Mouse (Mus musculus): ENCODE results near the gene Avil. TPM values are rescaled to one million over a fixed set of nuclear protein-coding genes. Genes with fewer than 3 reads are reported as not detected.
A peak's percentile ranks its signal among the peaks of the same experiment; 100 is the strongest.

Avil gene
- polyA plus RNA-seq (2014; fragmentation: Nextera tagmentation; extraction: Ambion mirVana), result 0.29 and 0.58 TPM in 2 replicates

DNA sequence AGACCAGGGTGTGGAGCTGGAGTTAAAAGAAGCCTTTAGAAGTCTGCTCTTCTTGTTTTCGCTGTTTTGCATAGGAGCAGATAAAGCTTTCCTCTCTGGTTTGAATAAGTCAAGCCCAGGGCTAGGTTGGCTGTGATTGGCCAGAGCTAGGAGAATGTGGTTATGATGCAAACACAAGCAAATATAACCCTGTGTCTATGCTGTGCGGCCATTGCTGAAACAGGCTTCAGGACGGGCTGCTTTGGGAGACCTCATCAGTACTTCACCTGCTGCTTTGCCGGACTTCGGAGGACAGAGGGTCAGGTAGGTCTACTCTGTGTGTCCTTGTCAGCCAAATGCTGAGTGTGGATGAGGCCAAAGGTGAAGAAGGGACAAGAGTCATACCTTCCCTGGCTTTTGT lies at the start of gene Avil:
Avil (plus strand) TSS at position 181 of the 400 bp plus-strand sequence.
- no peak for ATAC-seq (ENCODE audit: insufficient number of reproducible peaks, insufficient read depth, low FRiP score, low read depth)
- Histone ChIP-seq H3K4me1 (ENCODE audit: control insufficient read depth, insufficient read depth, low read length) (0 out of 2 replicates have a peak, but pooled peaks cover 3% of the 10 kb centered on the region), H3K4me3 (ENCODE audit: low read depth, low read length) (no peak within 1 kb of the TSS), H3K9me3 (ENCODE audit: control insufficient read depth, low read depth, low read length) (no peaks in the 10 kb centered on the region), H3K4me2 (replicated peaks; ENCODE audit: low read depth, low read length) (no peak within 1 kb of the TSS), H3K36me3 (ENCODE audit: control insufficient read depth, insufficient read depth, low read length) (peaks cover 29% of the 10 kb centered on the region), H3K9ac (replicated peaks; ENCODE audit: low read depth, low read length) (no peak within 1 kb of the TSS), H3K27ac (ENCODE audit: low read length) (no peak within 1 kb of the TSS), H3K27me3 (ENCODE audit: control insufficient read depth, insufficient read depth, low read length) (no peaks in the 10 kb centered on the region)
- WGBS, result 89% methylated on average over 5 of the region's 5 CpGs

DNA sequence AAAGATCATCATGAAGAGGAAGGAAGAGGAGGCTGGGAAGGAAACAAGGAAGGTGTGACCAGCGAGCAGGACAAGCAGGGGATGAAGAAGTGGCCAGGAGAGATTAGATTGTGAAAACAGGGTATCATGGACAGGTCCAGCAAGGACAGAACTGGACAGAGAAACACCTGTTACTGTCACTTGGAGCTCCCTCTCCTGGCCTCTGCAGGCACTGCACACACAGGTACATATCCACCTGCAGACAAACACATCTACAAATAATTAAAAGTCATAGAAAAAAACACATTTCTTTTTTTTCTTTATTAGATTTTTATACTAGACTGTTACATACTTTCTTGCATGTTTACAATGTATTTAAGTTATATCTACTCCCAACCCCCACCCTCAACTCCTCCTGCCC lies 48.1 kb upstream of the Avil start:
- ATAC-seq (ENCODE audit: insufficient number of reproducible peaks, insufficient read depth, low FRiP score, low read depth), result no peak
- Histone ChIP-seq H3K4me3 (ENCODE audit: low read depth, low read length) (no peak overlapping the region), H3K4me2 (replicated peaks; ENCODE audit: low read depth, low read length) (no peak overlapping the region), H3K27ac (ENCODE audit: low read length) (no peak overlapping the region), H3K36me3 (ENCODE audit: control insufficient read depth, insufficient read depth, low read length) (no peaks in the 10 kb centered on the region), H3K4me1 (ENCODE audit: control insufficient read depth, insufficient read depth, low read length) (peaks cover 8% of the 10 kb centered on the region), H3K9ac (replicated peaks; ENCODE audit: low read depth, low read length) (no peak overlapping the region), H3K27me3 (ENCODE audit: control insufficient read depth, insufficient read depth, low read length) (no peaks in the 10 kb centered on the region), H3K9me3 (ENCODE audit: control insufficient read depth, low read depth, low read length) (no peaks in the 10 kb centered on the region)
- 96% methylated on average over 1 of the region's 1 CpGs for WGBS

DNA sequence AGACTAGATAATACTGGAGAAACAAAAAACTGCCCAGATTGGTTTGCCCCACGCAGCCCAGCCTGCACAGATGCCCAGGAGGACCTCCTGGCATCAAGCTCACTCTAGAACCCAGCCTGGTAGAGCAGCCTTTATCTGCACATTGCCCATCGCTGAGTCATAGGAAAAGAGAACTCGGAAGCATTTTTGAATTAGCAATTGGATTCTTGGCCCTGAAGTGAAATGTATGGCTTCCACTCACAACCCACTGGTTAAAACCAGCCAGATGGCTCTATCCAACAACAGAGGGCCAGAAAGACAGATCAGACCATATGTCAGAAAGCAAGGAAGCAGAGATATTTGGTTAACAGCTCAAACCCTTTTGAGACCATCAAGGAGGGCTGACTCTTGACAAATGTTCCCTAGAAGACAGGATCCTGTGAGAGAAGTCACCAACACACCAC lies 47.5 kb upstream of the Avil start:
- Histone ChIP-seq H3K4me3 (ENCODE audit: low read depth, low read length) (no peak overlapping the region), H3K27ac (ENCODE audit: low read length) (no peak overlapping the region), H3K4me2 (replicated peaks; ENCODE audit: low read depth, low read length) (no peak overlapping the region), H3K36me3 (ENCODE audit: control insufficient read depth, insufficient read depth, low read length) (no peaks in the 10 kb centered on the region), H3K27me3 (ENCODE audit: control insufficient read depth, insufficient read depth, low read length) (no peaks in the 10 kb centered on the region), H3K4me1 (ENCODE audit: control insufficient read depth, insufficient read depth, low read length) (peaks cover 13% of the 10 kb centered on the region), H3K9me3 (ENCODE audit: control insufficient read depth, low read depth, low read length) (no peaks in the 10 kb centered on the region), H3K9ac (replicated peaks; ENCODE audit: low read depth, low read length) (no peak overlapping the region)
- ATAC-seq (ENCODE audit: insufficient number of reproducible peaks, insufficient read depth, low FRiP score, low read depth), result no peak
- 83% methylated on average over 3 of the region's 3 CpGs for WGBS

DNA sequence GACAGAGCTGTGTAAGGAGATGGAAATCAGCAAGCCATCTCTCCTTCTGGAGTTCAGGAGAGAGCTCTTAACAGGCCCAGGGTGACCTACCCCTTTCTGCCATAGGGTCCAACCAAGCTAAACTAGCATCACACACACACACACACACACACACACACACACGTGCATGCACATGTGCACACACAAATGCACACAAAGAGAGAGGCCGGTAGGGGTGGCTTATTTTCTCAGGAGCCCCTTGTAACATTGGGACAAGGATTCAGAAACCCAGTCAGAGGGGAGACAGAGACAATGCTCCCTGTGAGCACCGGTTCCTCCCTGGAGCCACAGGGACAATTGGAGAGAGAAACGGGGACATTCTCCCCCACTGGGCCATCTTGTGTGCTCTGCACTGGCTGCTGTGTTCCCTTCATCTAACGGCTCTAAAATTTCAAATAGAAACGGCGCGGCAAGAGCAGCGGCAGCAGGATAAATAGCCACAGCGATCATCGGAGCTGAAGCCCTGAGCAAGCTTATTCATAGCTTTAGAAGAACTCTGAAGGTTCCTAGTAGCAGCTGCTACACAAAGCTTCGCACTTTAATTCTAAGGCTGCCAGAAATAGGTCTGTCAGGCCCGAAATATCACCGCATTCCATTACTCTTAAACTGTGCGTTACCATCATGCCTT lies 43.7 kb upstream of the Avil start:
- Histone ChIP-seq H3K36me3 (ENCODE audit: control insufficient read depth, insufficient read depth, low read length) (no peaks in the 10 kb centered on the region), H3K9ac (replicated peaks; ENCODE audit: low read depth, low read length) (0 out of 2 replicates have a peak overlapping the region, but pooled peaks have one; percentile 14), H3K27ac (ENCODE audit: low read length) (peak overlapping the region; percentile 78; the same call in 1 of the 2 replicates), H3K4me2 (replicated peaks; ENCODE audit: low read depth, low read length) (peak overlapping the region; percentile 18; the same call in 1 of the 2 replicates), H3K4me3 (ENCODE audit: low read depth, low read length) (no peak overlapping the region), H3K9me3 (ENCODE audit: control insufficient read depth, low read depth, low read length) (no peaks in the 10 kb centered on the region), H3K4me1 (ENCODE audit: control insufficient read depth, insufficient read depth, low read length) (peaks cover 17% of the 10 kb centered on the region), H3K27me3 (ENCODE audit: control insufficient read depth, insufficient read depth, low read length) (no peaks in the 10 kb centered on the region)
- 12% methylated on average over 15 of the region's 15 CpGs for WGBS
- ATAC-seq (ENCODE audit: insufficient number of reproducible peaks, insufficient read depth, low FRiP score, low read depth), result 0 out of 2 replicates have a peak, but pooled peaks have one; percentile 6

DNA sequence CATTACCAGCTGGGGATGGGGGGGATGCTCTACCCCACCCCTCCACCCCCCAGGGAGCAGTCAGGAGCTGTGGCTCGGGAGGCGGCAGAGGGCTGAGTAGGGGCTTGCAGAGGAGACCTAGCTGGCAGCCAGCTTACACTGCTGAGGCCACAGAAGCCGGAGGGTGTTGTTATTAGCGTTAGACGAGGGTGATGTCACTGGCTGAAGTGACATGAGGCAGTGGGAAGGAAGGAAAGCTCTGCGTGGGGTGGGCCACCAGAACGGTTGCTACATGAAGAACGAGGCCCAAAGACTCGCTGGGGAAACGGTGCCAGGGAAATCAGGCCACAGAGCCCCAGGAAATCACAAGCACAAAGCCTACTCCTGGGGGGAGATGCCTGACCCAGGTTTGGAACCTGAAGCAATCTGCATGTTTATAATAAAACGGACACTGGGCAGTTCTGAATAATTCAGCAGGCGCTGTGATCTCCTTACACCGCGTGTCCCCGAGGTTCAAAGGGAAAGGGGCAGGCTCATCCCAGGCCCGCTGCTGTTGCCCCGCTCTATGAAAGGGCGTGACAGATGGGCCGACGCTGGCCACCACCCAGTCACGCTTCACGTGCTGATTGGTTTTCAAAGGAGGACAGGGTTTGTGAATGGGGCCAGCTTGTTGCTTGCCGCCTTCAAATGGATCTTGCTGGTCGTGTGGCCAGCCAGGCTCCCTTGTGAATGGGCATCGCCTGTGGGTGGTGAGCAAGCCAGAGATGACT lies 43.0 kb upstream of the Avil start:
- no peak overlapping the region for H3K4me3 ChIP-seq (ENCODE audit: low read depth, low read length)
- H3K36me3 ChIP-seq (ENCODE audit: control insufficient read depth, insufficient read depth, low read length), result no peaks in the 10 kb centered on the region
- 0 out of 2 replicates have a peak overlapping the region, but pooled peaks have one; percentile 14 for H3K9ac ChIP-seq (replicated peaks; ENCODE audit: low read depth, low read length)
- ATAC-seq (ENCODE audit: insufficient number of reproducible peaks, insufficient read depth, low FRiP score, low read depth), result peak; percentile 39; the same call in 1 of the 2 replicates
- H3K27ac ChIP-seq (ENCODE audit: low read length), result peak overlapping the region; percentile 78; the same call in 1 of the 2 replicates
- no peaks in the 10 kb centered on the region for H3K27me3 ChIP-seq (ENCODE audit: control insufficient read depth, insufficient read depth, low read length)
- WGBS, result 5% methylated on average over 25 of the region's 25 CpGs
- no peaks in the 10 kb centered on the region for H3K9me3 ChIP-seq (ENCODE audit: control insufficient read depth, low read depth, low read length)
- H3K4me1 ChIP-seq (ENCODE audit: control insufficient read depth, insufficient read depth, low read length), result peaks cover 24% of the 10 kb centered on the region
- H3K4me2 ChIP-seq (replicated peaks; ENCODE audit: low read depth, low read length), result peak overlapping the region; percentile 18

DNA sequence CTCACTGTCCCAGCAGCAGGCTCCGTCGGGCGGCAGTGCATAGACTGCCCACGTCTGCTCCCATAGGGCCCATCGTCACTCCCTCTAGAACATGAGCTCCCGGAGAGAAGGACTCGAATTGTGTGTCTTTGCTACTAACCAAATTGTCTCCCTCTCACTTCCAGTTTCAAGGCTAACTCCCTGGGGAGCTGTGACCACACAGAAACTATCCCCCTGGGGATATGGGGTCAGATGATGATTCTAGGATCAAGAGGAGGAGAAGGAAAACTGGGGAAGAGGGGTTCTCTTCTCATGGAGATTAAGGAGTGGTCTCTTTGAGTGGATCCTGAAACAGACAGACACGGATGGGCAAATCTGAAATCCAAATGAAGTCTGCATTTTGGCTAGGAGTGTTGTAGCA lies 40.0 kb upstream of the Avil start:
- ATAC-seq (ENCODE audit: insufficient number of reproducible peaks, insufficient read depth, low FRiP score, low read depth), result no peak
- peaks cover 25% of the 10 kb centered on the region for H3K4me1 ChIP-seq (ENCODE audit: control insufficient read depth, insufficient read depth, low read length)
- no peak overlapping the region for H3K9ac ChIP-seq (replicated peaks; ENCODE audit: low read depth, low read length)
- no peak overlapping the region for H3K27ac ChIP-seq (ENCODE audit: low read length)
- WGBS, result 76% methylated on average over 8 of the region's 8 CpGs
- no peaks in the 10 kb centered on the region for H3K27me3 ChIP-seq (ENCODE audit: control insufficient read depth, insufficient read depth, low read length)
- no peaks in the 10 kb centered on the region for H3K36me3 ChIP-seq (ENCODE audit: control insufficient read depth, insufficient read depth, low read length)
- H3K9me3 ChIP-seq (ENCODE audit: control insufficient read depth, low read depth, low read length), result no peaks in the 10 kb centered on the region
- no peak overlapping the region for H3K4me3 ChIP-seq (ENCODE audit: low read depth, low read length)
- H3K4me2 ChIP-seq (replicated peaks; ENCODE audit: low read depth, low read length), result no peak overlapping the region

DNA sequence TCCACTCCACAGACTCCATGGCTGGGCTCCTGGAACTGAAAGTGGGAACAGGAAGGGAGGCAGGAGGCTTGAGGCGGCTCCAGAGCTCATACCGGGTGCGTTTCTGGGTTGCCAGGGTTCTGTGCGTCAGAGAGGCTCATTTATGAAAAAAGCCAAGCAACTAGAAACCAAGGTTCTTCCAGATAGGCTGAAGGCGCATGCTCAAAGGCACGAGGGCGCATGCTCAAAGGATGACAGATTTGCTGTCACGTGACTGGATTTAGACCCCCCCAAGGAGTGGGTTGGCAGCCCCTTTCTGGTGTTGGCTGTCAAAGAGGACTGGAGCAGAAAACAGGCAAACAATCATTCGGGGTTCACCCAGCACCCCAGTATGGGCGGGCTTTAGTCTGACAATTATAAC lies 38.8 kb upstream of the Avil start:
- peak; percentile 19; the same call in 1 of the 2 replicates for ATAC-seq (ENCODE audit: insufficient number of reproducible peaks, insufficient read depth, low FRiP score, low read depth)

DNA sequence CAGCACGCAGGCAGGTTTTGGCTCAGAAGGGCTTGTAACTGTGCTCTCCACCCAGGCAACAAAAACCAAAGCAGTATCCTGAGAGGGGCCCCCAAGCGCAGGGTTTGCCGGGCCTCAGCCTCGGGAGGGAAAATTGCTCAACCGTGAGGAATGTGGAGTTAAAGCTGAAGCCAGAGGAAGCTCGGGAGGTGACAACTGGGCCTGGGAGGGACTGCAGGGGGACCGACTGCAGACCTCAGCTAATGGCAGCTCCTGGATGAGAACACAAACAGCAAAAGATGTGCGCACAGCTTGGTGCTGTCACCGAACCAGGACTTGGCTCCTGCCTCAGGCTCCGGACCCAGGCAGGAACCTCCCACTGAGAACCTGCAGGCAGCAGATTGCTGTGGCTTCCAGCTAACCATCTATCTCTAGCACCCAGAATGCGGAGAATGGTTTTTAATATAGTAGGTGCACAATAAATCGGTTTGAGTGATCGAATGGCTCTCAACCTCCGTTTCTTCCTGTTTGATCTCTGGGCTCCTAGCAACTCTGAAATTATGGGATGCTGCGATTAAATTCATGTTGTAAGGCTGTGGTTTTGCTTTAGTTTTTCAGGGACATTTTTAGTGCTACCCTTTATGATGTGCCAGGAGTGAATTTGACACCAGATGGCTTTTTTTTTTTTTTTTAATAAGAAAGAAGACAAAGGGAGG lies 38.1 kb upstream of the Avil start:
- H3K9ac ChIP-seq (replicated peaks; ENCODE audit: low read depth, low read length), result no peak overlapping the region
- H3K4me2 ChIP-seq (replicated peaks; ENCODE audit: low read depth, low read length), result 0 out of 2 replicates have a peak overlapping the region, but pooled peaks have one; percentile 7
- H3K36me3 ChIP-seq (ENCODE audit: control insufficient read depth, insufficient read depth, low read length), result no peaks in the 10 kb centered on the region
- peak overlapping the region; percentile 91 for H3K27ac ChIP-seq (ENCODE audit: low read length)
- no peaks in the 10 kb centered on the region for H3K9me3 ChIP-seq (ENCODE audit: control insufficient read depth, low read depth, low read length)
- no peak overlapping the region for H3K4me3 ChIP-seq (ENCODE audit: low read depth, low read length)
- ATAC-seq (ENCODE audit: insufficient number of reproducible peaks, insufficient read depth, low FRiP score, low read depth), result peak; percentile 28; the same call in 1 of the 2 replicates
- WGBS, result 26% methylated on average over 15 of the region's 15 CpGs
- peaks cover 16% of the 10 kb centered on the region for H3K4me1 ChIP-seq (ENCODE audit: control insufficient read depth, insufficient read depth, low read length)
- H3K27me3 ChIP-seq (ENCODE audit: control insufficient read depth, insufficient read depth, low read length), result no peaks in the 10 kb centered on the region

More for the DNA sequence above, 38.8 kb upstream of the Avil start:
- Histone ChIP-seq H3K27me3 (ENCODE audit: control insufficient read depth, insufficient read depth, low read length) (no peaks in the 10 kb centered on the region), H3K4me1 (ENCODE audit: control insufficient read depth, insufficient read depth, low read length) (peaks cover 23% of the 10 kb centered on the region), H3K9ac (replicated peaks; ENCODE audit: low read depth, low read length) (no peak overlapping the region), H3K36me3 (ENCODE audit: control insufficient read depth, insufficient read depth, low read length) (no peaks in the 10 kb centered on the region), H3K27ac (ENCODE audit: low read length) (peak overlapping the region; percentile 91), H3K4me3 (ENCODE audit: low read depth, low read length) (no peak overlapping the region), H3K9me3 (ENCODE audit: control insufficient read depth, low read depth, low read length) (no peaks in the 10 kb centered on the region), H3K4me2 (replicated peaks; ENCODE audit: low read depth, low read length) (0 out of 2 replicates have a peak overlapping the region, but pooled peaks have one; percentile 7)
- 66% methylated on average over 10 of the region's 10 CpGs for WGBS
